In genomic region chr11:109363191-109364133, GRCm38 (mm10) we compare ENCODE assay signal across 8 mouse cellular contexts. TPM values are rescaled to one million over a fixed set of nuclear protein-coding genes. Genes with fewer than 3 reads are reported as not detected.
DNase-seq lines count a peak whose midpoint lies in the region; ATAC-seq and TF ChIP-seq lines count a peak whose summit lies in the region.

No protein-coding gene starts in this region.

- H3K27me3 ChIP-seq in testis, adult 2 months (ENCODE audit: control insufficient read depth, insufficient read depth, low read length) = no peaks in the 10 kb centered on the region
- no peaks in the 10 kb centered on the region; the same call in 1 of the 2 replicates for H3K27me3 ChIP-seq in embryonic facial prominence, embryonic 13.5 days
- H3K27me3 ChIP-seq in heart, embryonic 14.5 days (ENCODE audit: control insufficient read depth, insufficient read depth, low read length) = no peaks in the 10 kb centered on the region
- H3K27me3 ChIP-seq in kidney, embryonic 16.5 days (ENCODE audit: insufficient read depth, low read length) = no peaks in the 10 kb centered on the region

- peak; percentile 49; the same call in 1 of the 2 replicates for ATAC-seq in embryonic facial prominence, embryonic 13.5 days (ENCODE audit: insufficient number of reproducible peaks, insufficient read depth, low FRiP score, low TSS enrichment, low read depth)
- ATAC-seq in heart, embryonic 14.5 days (ENCODE audit: insufficient number of reproducible peaks, insufficient read depth, low FRiP score, low read depth) = peak; percentile 40
- ATAC-seq in kidney, embryonic 16.5 days (ENCODE audit: low FRiP score, low TSS enrichment) = peak; percentile 46

- peak overlapping the region; percentile 88 for H3K9ac ChIP-seq in embryonic facial prominence, embryonic 13.5 days
- H3K9ac ChIP-seq in heart, embryonic 14.5 days (ENCODE audit: low read length) = peak overlapping the region; percentile 97
- peak overlapping the region; percentile 90 for H3K9ac ChIP-seq in kidney, embryonic 16.5 days (replicated peaks; ENCODE audit: low read length)

- no peaks in the 10 kb centered on the region for H3K36me3 ChIP-seq in testis, adult 2 months (ENCODE audit: control insufficient read depth, insufficient read depth, low read length)
- H3K36me3 ChIP-seq in embryonic facial prominence, embryonic 13.5 days = peaks cover 14% of the 10 kb centered on the region
- peaks cover 22% of the 10 kb centered on the region for H3K36me3 ChIP-seq in heart, embryonic 14.5 days (ENCODE audit: control insufficient read depth, insufficient read depth, low read length)
- peaks cover 14% of the 10 kb centered on the region for H3K36me3 ChIP-seq in kidney, embryonic 16.5 days (ENCODE audit: insufficient read depth, low read length)

- H3K4me3 ChIP-seq in testis, adult 2 months (ENCODE audit: control insufficient read depth, low read depth, low read length) = peak overlapping the region; percentile 96
- peak overlapping the region; percentile 77 for H3K4me3 ChIP-seq in embryonic facial prominence, embryonic 13.5 days
- peak overlapping the region; percentile 93 to 98 for H3K4me3 ChIP-seq in heart, embryonic 14.5 days (ENCODE audit: control insufficient read depth in 1 of 2, insufficient read depth in 1 of 2, low read depth in 1 of 2, low read length in 2 of 2)
- peak overlapping the region; percentile 79 for H3K4me3 ChIP-seq in kidney, embryonic 16.5 days (ENCODE audit: low read length)

- no peak for TF ChIP-seq POLR2A in testis, adult 2 months (IDR thresholded peaks at IDR 0.05; ENCODE audit: control insufficient read depth, low read depth, low read length)

- no peak for TF ChIP-seq CTCF in testis, adult 2 months (IDR thresholded peaks at IDR 0.05; ENCODE audit: control insufficient read depth, insufficient read depth, insufficient replicate concordance, low read depth, low read length)

- H3K9me3 ChIP-seq in embryonic facial prominence, embryonic 13.5 days = no peaks in the 10 kb centered on the region
- H3K9me3 ChIP-seq in heart, embryonic 14.5 days (ENCODE audit: control insufficient read depth, low read length) = no peaks in the 10 kb centered on the region
- no peaks in the 10 kb centered on the region for H3K9me3 ChIP-seq in kidney, embryonic 16.5 days (ENCODE audit: low read length)

- no peak for DNase-seq in testis, postnatal 14 days (ENCODE audit: low spot score)
- DNase-seq in lung, postnatal 4 days = peak; percentile 74
- peak; percentile 60 to 65 for DNase-seq in spleen, postnatal 36 days (ENCODE audit: low spot score in 2 of 2)
- no peak for DNase-seq in cerebellum, adult 9-11 months

- H3K4me2 ChIP-seq in embryonic facial prominence, embryonic 13.5 days = peak overlapping the region; percentile 77
- H3K4me2 ChIP-seq in heart, embryonic 14.5 days (ENCODE audit: low read length) = peak overlapping the region; percentile 73
- H3K4me2 ChIP-seq in kidney, embryonic 16.5 days (replicated peaks; ENCODE audit: low read depth, low read length) = peak overlapping the region; percentile 80

- 2% methylated on average over 48 of the region's 53 CpGs for WGBS in embryonic facial prominence, embryonic 13.5 days
- 1% methylated on average over 43 of the region's 53 CpGs for WGBS in heart, embryonic 14.5 days
- 1% methylated on average over 53 of the region's 53 CpGs for WGBS in kidney, embryonic 16.5 days

- peak overlapping the region; percentile 95 for H3K27ac ChIP-seq in testis, adult 2 months (ENCODE audit: control insufficient read depth, insufficient read depth, low read depth, low read length)
- H3K27ac ChIP-seq in embryonic facial prominence, embryonic 13.5 days = peak overlapping the region; percentile 96
- H3K27ac ChIP-seq in heart, embryonic 14.5 days (replicated peaks in 1 of 2; ENCODE audit: control insufficient read depth in 1 of 2, insufficient read depth in 1 of 2, low read depth in 2 of 2, low read length in 2 of 2) = peak overlapping the region; percentile 97 to 100
- H3K27ac ChIP-seq in kidney, embryonic 16.5 days (ENCODE audit: low read length) = peak overlapping the region; percentile 90

- peaks cover 11% of the 10 kb centered on the region for H3K4me1 ChIP-seq in testis, adult 2 months (ENCODE audit: control insufficient read depth, insufficient read depth, low read length)
- peaks cover 51% of the 10 kb centered on the region for H3K4me1 ChIP-seq in embryonic facial prominence, embryonic 13.5 days
- peaks cover 17 to 62% of the 10 kb centered on the region in 2 experiments for H3K4me1 ChIP-seq in heart, embryonic 14.5 days (ENCODE audit: control insufficient read depth in 2 of 2, insufficient read depth in 2 of 2, low read length in 2 of 2)
- peaks cover 47% of the 10 kb centered on the region for H3K4me1 ChIP-seq in kidney, embryonic 16.5 days (ENCODE audit: insufficient read depth, low read length)

RNA-seq across cellular contexts. Expression of gene Gna13, which starts 0.8 kb away (rescaled TPM):
- polyA plus RNA-seq in testis, adult 2 months (2012; rRNA removed) = 30.3 and 37.7 TPM in 2 replicates
- 21.4 and 22.1 TPM in 2 replicates for polyA plus RNA-seq in embryonic facial prominence, embryonic 13.5 days (2015; fragmentation: Nextera tagmentation; extraction: Ambion mirVana)
- polyA plus RNA-seq in heart, embryonic 14.5 days (2014; fragmentation: Nextera tagmentation; extraction: Ambion mirVana) = 24.7 and 27.0 TPM in 2 replicates
- 22.0 and 24.1 TPM in 2 replicates for polyA plus RNA-seq in kidney, embryonic 16.5 days (2015; fragmentation: Nextera tagmentation; extraction: Ambion mirVana)

RNA-seq across cellular contexts. Expression of gene 9930022D16Rik, which starts 50.3 kb away (rescaled TPM):
- not detected in 2 replicates for polyA plus RNA-seq in testis, adult 2 months (2012; rRNA removed)
- not detected in 2 replicates for polyA plus RNA-seq in embryonic facial prominence, embryonic 13.5 days (2015; fragmentation: Nextera tagmentation; extraction: Ambion mirVana)
- polyA plus RNA-seq in heart, embryonic 14.5 days (2014; fragmentation: Nextera tagmentation; extraction: Ambion mirVana) = not detected in 2 replicates
- not detected in 2 replicates for polyA plus RNA-seq in kidney, embryonic 16.5 days (2015; fragmentation: Nextera tagmentation; extraction: Ambion mirVana)

Comparison
In these comparisons a context has a peak if more than half of its experiments do, and no peak if none do; other contexts are left out.
1. DNase-seq: peak in lung, postnatal 4 days (2 of 2) and spleen, postnatal 36 days (2 of 2); none in testis, postnatal 14 days (single experiment) and cerebellum, adult 9-11 months (single experiment).
2. Peak in every context shown above with its lines, with median percentiles within 50 percentile points of each other: H3K27ac ChIP-seq, H3K4me3 ChIP-seq, ATAC-seq, H3K4me2 ChIP-seq and H3K9ac ChIP-seq.